Mouse (Mus musculus) layer of hippocampus, postnatal 36 days (tissue): ENCODE results near the gene Hspa2. TPM values are rescaled to one million over a fixed set of nuclear protein-coding genes. Genes with fewer than 3 reads are reported as not detected.
A peak's percentile ranks its signal among the peaks of the same experiment; 100 is the strongest.

Experiments used
- DNase-seq, 2 experiments: peaks; one replicate each; pipeline ENCODE4 v3.0.0; 2022
- total RNA-seq, 2 experiments: library from RNA; stranded (reverse); gene quantifications; 2 replicates each; pipeline ENCODE4 v1.2.3; 2021

Gene Hspa2
- total RNA-seq = 100 to 1,000 TPM; 109 to 116 TPM

DNA sequence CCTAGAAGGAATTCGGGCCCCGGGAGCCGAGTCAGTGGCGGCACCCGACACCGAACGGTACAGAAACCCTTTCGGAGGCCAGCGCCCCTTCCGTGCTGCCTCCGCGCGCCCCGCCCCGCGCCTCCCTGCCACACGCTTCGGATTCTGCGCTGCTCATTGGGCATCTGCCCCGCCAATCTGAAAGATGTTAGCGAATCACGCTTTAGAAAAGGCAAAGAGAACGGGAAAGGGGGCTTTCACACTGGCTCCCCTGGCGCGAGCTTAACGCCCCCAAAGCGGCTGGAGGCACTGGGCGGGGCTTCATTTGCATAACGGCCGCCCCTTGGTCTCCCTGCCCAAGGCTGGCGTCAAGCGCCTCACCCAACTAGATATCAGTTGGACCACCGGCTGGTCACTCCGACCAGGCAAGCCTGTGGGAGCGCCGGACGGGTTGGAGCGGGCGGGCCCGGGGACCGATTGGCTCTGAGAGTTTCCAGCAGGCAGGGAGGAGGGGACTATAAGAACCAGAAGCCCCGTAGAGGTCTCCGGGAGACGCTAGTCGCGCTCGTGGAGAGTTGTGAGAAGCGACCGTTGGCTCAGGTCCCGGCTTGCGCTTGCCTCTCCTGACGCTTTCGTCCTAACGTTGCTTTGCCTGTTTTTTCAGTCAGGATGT is at the start of gene Hspa2:
Gene Hspa2 (plus strand): TSS at position 291 of the 652 bp plus-strand sequence.
- DNase-seq = peak; percentile 100

DNA sequence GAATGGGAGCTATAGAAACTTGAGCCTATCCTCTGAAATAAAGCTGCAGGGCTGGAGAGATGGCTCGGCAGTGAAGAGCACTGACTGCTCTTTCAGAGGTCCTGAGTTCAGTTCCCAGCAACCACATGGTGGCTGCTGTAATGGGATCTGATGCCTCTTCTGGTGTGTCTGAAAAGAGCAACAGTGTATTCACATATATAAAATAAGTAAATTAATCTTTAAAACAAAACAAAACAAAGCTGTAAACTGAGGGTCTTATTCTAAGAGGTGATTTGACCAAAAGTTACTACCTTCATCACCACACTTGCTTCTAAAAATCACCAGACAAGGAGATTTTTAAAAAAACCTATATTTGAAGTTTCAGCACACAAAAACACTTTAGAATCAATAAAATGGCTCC is 43.1 kb upstream of the Hspa2 start:
- DNase-seq = no peak

DNA sequence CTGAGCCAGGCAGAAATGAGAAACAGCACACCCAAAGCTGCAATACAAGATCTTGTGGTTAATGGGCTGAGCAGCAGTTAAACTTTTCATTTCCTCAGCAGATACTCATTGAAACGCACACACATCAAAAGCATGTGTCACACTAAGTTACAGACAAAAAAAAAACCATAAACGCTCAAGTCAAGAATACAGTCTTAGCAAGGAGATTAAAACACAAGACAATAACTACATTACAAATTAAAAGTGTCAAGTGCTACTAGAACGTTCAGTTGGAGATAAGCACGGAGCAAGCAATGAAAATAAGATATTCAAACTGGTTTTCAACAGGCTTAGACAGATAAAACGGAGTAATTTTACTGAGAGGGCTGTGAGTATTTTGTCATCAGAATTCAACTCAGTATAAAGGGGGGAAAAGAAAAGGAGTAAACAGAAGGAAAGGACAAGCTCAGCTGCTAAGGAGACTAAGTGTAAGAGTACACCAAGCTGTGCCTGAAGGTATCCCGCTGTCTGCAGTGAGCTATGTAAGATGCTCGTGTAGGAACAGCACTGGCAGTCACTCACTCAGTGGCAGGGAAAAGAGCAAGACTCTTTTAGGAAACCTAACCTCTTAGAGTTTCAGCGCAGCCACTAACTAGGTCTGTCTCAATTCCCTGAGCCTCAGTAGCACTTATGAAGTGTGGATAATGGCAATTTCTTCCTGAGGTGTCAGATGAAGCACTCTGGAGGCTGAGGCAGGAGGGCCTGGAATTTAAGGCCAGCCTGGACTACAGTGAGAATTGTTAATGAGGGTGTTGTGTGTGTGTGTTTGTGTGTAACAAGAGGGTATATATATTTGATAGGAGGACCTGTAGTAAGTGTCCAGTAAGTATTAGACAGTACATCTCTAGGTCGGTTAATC is 42.3 kb upstream of the Hspa2 start:
- no peak for DNase-seq

DNA sequence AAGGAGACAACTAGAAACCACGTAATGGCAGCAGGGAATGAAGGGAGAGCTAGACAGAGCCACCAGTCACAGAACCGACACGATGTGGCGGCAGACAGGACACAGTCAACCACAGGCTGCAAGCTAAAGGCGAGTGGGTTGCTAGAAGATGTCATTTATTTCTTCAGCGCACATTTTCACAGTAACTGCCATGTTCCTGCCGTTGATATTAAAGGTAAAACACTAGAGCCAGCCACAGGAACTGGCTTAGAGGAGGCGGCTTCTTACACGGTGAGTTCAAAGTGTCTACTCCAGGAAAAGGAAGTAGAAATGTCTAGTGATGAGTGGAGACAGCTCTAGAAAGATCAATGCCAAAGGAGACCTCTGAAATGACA is 41.7 kb upstream of the Hspa2 start:
- no peak for DNase-seq

DNA sequence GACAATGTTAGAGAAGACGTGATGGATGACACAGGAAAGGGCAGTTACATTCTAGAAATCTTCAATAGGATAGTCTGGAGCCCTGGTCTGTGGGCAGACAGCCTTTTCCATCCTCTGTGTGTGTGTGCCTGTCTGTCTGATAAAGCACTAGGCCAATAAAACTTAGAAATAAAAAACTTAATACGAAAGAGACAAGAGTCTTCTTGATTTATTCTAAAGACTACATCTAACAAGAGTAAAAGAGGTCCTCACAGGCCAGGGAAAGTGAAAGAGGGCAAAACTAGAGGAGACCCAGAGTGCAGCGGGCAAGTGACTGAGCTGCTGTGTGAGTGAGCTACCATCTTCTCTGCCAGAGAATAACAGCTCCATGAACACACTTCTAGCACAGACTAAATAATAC is 37.7 kb upstream of the Hspa2 start:
- DNase-seq = no peak

DNA sequence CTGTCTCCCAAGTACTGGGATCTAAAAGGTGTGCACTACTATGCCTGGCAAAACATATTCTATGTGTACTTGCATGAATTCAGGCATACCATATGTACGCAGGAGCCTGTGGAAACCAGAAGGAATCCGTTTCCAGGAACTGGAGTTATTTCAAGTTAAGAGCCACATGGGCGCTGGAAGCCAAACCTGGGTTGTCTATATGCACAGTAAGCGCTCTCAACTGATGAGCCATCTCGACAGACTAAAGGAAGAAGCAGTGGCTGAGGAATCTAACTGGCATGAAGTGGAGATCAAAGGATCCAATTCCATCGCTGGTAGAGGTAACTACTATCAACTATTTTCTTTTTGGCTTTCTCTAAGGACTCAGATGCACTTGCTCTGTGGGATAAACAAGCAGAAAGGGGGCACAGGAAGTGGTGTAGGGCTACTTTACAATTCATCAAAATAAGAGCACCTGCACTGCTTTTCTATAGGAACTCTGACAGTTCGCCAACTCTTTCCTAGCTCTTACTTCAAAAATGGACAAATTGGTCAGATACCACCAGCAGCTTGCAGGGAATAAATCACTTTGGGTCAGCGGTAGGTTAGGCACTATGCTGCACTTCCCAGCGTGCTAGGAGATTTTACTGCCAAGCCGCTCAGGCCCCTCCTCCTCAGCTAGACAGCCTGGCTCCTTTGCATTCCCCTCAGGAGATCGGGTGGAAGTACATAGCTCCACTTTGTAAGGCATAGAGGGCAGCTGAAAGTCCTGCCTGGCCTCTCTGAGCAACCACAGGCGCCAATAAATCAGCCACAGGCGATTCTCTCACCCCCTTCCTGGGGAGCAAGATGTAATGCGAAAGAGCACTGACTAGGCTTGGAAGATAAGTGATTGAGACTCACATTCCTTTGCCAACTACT is 36.6 kb upstream of the Hspa2 start:
- peak in 1 of 2 experiments; percentile 24 for DNase-seq

DNA sequence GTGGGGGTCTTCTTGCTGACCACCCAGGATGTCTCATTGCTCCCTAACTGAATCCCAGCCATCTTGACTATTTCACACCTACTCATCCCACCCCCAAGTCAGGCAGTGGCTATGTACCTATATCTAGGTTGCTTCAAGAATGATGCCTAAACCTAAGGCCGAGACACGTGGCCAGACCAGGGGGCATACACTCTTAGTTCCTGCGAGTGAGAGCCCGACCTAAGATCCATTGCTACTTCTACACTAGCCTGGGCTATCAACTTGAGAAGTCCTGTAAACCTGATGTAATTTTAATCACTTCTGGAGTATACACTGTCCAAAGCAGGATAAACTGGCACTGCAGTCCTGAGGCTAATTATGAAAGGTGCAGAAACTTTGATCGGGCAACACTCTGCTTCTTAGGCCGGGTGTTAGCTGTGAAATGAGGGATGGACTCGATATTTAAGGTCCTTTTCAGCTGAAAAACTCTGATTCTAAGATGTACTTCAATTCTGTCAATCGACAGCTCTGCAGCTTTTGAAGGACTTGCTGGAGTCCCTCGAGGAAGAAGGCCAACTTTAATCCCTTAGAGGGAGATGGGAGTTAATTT is 35.7 kb upstream of the Hspa2 start:
- DNase-seq = no peak

DNA sequence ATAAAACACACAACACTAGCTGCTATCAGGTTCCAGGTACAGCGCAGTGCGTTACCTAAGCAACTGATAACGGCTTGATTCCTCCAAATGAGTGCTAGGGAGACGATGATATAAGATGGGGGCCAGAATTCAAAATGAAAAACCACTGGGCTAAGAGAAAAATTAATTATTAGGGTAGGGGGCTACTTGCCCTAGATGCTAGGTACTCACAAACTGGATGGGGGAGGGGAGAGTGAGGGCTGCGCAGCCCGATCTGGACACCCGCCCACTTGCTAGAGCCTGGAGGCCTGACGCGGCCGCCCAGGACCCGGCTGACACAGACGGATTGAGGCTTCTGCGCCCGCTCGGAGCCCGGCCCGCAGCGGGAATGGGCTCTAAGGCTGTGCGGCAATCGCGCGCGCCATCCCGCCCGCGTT is 35.2 kb upstream of the Hspa2 start:
- no peak for DNase-seq

DNA sequence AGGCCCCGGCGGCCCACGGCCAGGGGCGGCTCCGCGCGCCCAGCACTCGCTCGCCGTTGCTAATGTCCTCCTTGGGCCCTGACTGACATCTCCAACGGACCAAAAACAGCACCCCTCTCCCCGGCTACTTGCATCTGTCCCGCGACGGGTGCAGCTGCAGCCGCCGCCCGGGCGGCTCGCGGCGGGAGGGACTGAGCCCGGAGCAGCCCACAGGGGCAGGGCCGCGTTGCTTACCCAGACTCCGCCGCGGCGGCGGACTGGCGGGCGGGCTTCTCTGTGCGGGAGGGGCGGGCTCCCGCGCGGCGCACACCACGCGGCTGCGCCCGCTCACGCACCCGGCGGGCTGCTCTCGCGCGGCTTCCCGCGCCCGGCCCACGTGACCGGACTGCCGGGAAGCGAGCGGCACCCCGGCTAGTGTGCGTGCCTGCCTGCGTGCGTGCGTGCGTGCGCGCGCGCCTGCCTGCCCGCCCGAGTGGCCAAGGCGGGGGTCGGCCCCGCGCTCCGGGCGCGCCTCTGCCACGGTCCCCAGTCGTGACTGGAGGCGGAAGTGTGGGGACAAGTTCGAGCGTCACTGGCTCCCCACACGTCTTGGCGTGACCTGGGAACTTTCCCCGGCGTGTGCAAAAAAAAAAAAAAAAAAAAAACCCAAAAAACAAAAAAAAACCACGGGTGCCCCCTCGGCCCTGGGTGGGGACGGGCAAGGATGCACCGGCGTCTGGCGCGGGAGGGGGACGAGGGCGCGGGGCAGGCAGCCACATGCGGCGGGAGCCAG is 34.6 kb upstream of the Hspa2 start, which contains the start of gene Zbtb25:
Gene Zbtb25 (minus strand): TSS at position 397 of the 772 bp plus-strand sequence.
- DNase-seq = peak; percentile 88

DNA sequence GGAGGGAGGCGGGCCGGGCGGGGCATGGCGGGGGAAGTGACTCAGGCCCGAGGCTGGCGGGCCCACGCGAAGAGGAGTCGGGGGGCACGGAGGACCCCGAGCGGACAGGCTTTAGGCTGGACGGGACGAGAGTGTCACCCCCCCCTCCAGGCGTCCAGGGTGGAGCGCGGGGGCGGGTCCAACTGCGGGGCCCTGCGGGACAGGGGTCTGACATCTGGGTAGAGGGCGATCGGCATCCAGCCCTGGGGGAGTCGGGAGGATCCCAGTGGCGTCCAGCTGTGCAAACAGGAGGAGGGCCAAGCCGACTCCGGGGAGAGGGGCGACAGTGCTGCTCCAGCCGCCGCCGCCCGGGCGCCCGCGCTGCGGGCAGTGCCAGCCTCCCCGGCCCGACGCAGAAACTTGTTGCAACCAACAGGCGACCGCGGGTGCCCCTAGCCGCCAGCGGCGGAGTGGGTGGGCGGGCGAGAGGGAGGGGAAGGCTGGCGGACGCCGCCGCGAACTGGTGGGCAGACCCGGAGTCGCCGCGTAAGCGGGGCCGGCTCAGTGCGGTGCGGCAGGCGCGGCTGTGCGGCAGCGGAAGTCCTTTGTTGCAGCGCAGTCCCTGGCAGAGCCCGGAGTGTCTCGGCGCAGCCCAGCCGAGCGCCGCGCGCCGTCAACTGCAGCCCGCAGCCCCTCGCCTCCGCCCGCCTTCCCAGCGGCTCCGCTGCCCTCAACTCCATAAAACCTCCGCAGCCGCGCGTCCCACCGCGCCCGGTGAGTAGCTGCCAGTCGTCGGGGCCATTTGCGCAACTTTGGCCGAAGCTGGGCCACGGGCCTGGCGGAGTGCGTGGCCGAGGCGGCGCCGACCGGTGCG is 33.8 kb upstream of the Hspa2 start, which contains the start of gene Zbtb1:
Gene Zbtb1 (plus strand): TSS at position 289 of the 853 bp plus-strand sequence.
- DNase-seq = peak; percentile 82 to 87

DNA sequence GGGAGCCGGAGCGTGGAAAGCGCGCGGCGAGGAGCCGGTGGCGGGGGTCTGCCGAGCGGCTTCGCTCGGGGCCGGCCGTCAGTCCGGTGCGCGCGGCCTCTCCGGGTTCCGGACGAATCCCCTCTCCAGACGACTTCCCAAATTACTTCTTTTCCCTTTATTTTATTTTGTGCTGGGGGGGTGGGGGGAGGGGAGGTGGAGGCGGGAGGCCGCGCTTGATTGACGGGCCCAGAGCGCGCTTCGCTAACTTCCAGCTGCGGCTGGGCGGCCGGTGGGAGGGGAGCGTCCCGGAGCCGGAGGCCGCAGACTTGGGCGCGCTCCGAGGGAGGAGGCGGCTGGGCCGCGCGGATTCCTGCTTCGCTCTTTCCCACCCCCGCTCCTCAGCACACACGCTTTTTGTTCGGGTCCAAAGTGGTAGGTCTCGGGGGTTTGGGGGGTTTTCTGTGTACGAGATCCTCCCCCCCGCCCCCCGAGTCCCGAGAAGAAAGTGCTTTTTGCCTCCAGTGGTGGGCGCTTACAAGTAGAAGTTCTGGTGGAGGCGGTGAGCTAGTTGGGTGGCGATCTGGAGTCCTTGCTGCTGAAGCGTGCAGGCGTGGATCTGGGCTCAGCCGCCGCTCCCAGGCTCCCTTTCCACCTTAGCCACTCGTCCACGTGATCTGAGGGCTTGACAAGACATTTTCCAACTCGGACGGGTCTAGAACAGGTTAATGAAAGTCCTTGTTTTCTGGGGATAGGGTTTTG is 33.0 kb upstream of the Hspa2 start:
- peak; percentile 60 to 65 for DNase-seq

DNA sequence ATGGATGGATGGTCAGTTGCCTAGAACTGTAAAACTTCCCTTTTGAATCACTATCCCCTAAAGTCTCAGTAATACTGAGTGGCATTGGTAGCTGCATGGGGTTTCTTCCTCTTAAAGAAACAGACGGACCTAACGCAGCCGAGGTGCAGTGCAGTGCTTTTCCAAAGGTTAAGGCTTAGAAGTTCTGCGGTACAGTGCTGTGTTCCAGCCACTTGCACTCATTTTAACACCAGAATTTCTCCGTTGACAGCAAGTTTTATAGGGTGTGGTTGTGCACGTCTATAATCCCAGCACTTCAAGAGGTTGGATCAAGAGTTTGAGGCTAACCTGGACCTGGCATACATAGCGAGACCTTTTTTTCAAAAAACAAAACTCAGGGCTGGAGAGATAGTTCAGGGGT is 31.9 kb upstream of the Hspa2 start:
- no peak for DNase-seq

DNA sequence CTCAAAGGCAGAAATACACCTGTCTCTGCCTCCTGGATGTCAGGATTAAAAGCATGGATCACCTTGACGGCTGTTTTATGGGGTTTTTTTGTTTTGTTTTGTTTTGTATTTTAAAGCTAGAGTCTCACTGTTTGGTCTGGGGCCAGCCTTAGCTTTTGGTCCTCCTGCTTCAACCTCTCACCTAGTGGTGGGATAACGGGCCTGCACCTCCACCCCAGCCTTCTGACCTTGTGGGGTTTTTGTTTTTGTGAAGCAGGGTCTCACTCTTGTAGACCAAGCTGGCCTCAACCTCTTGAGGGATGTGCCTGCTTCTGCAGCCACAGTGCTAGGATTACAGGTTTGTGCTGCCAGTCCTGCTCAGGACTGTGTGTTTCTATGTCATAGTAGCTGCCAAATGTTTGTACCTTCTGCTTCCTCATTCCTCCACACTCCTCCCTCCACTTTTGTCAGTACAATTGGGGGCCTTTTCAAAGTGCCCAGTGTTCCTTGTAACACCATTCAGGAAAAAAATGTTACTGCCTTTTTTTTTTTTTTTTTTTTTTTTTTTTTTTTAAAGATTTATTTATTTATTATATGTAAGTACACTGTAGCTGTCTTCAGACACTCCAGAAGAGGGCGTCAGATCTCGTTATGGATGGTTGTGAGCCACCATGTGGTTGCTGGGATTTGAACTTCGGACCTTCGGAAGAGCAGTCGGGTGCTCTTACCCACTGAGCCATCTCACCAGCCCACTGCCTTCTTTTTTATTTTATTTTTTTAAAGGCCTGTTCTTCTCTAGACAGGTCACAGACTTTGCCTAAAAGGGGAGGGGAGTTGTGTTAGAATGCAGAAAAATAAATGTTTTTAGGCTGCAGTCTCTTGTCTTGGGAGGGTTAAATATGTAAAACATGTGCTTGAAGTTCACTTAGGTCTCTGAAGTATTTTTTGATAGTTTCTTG is 30.8 kb upstream of the Hspa2 start:
- no peak for DNase-seq

DNA sequence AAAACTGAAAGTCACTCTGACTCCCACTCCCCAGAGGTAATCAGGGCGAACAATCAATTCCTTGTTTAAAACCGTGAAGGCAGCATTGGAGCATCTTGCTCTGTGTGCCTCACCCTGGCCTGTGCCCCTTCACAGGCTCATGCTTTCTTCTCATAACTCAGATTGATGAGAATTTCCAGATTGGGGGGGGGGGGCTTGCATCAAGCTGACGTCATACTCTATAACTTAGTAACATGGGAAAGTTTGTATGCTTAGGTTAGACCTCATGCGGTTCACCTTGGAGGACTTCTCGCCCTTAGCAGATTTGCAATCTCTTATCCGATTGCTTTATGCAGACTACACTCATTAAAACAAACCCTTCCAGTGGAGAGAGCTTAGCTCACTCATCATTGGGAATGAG is 30.0 kb upstream of the Hspa2 start:
- no peak for DNase-seq

DNA sequence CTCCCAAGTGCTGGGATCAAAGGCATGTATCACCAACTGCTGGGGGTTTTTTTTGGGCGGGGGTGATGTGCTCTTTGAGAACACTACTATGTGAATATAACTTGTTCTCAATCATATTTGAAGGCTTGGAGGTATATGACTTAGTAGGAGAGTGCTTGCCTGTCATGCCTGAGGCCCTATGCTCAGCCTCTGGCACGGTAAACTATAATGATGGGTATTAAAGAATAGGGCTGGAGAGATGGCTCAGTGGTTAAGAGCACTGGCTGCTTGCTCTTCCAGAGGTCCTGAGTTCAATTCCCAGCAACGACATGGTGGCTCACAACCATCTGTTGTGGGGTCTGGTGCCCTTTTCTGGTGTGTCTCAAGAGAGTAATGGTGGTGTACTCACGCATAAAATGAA is 29.1 kb upstream of the Hspa2 start:
- no peak for DNase-seq

DNA sequence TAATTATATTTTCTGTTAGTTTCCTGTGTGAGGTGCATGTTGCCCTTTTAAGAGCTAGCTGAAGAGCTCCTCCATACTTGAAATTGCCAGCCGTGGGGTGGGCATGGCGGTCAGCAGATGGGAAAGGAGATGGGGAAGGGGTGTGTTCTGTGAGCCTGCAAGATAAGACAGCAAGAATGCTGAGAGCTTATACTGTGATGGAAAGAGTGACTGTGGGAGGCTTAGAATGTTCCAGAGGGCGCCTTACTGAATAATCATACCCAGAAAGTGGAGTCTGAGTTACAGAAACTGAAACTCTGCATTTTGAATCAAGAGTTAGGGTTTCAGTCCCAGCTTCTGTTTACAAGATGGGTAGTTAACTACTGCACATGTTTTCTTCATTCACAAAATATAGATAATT is 28.5 kb upstream of the Hspa2 start:
- DNase-seq = no peak

DNA sequence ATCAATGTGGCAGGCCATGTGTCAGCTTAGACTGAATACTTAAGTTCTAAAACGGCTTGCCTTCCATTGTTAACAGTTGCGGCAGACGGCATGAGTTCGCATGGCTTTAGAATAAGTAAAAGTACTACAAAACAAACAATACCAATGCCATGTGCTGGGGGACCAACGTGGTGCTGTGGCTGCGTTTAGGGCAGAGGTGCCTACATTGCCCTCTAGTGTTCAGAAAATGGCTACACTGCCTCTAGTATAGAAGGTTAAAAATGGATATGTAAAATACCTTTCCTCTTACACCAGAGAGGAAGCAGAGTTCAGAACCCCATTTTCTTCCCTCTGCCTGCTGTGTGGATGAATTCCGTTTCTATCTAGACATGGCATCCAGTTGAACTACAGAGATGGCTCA is 27.3 kb upstream of the Hspa2 start:
- DNase-seq = no peak

DNA sequence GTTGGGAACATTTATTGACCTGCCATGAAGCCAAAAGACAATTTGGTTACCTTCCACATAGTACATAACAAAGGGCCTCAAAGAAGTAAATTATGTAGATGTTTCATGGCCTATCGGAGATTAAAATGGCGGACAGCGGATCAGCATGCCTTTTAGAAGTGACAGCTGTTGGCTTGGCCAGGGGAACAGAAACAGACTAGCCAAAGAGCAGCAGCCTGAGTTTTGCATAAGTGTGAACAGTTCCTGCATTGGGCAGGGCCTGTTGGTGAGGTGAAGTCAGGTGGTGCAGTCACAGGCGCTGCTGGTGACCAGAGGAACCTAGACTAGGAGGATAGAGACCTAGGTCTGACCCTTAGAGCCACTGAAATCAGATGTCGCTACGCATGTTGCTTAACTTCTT is 26.9 kb upstream of the Hspa2 start:
- DNase-seq = no peak

DNA sequence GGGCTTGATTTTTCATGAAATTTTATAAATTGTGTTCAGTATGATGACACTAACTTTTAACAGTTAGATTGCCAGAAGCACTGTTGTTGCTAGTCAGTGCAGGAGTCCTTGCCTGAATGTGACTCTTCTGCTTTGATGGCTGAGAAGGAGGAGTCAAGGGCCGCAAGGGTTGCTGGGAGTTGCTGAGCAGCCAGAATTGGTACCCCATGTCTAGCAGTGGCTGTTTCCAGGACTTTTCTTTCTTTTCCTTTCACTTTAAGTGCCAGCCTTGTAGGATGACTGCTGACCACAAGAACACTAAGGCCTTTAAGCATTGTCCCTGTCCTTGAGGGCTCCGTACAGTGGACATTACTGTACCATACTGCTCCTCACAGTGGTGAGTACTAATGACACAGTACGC is 26.2 kb upstream of the Hspa2 start:
- DNase-seq = no peak
